Mouse (Mus musculus): ENCODE data around the gene Dnajb7. TPM values are rescaled to one million over a fixed set of nuclear protein-coding genes. Genes with fewer than 3 reads are reported as not detected.

Dnajb7 gene
- polyA plus RNA-seq, 1 experiment from 2014 or later, result 1.4 TPM

DNA sequence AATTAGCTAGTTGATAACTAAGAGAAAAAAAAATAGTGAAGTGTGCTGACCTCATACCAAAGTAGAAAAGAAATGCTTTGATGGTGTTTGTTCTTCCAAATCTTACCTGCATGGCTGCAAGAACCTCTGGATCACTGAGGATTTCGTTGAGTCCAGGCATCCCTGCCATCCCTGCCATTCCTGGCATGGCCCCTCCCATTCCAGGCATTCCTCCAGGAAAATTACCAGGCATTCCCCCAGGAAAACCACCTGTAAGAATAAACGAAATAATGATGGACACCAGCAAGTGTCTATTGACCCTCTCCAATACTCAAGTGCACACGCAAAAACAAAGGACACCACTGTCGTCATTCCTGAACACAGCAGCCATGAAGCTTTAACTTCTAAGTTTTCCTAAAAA, 41.9 kb downstream of the Dnajb7 start:
- no peak for DNase-seq (ENCODE audit: low spot score)

DNA sequence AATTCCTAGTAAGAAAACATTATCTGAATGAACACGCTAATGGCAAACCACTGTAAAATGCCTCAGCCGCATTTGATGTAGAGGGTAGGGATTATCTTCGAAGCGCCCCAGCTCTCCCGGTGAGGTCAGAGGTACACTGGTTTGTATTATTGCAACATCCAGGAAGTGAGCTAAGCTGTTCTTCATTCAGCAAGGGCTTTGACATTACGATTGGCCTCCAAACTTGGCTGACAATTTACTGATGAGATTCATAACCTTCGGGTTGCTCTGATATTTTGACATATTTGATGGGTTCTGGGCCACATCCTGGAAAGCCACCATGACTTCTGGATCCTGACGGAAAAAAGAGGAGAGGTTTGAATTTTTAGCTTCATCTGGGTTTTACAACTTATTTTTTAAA, 42.9 kb downstream of the Dnajb7 start:
- no peak for DNase-seq (ENCODE audit: low spot score)

DNA sequence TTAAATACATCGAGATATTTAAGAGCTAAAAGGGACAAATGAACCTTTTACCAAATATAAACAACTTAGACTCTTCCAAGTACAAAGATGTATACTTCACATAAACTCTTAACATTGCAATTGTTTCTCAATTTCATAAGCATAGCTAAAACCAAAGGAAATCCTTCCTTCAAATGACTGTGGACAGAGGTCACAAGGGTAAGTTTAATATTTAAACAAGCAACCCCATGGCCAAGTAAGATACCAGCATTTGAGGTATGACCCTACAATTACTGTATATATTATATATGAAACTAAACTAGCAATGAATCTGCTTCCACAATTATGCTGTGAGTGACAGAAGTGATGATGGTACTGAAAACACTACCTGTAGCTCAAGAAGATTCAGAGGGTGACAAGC, 43.8 kb downstream of the Dnajb7 start:
- no peak for DNase-seq (ENCODE audit: low spot score)

DNA sequence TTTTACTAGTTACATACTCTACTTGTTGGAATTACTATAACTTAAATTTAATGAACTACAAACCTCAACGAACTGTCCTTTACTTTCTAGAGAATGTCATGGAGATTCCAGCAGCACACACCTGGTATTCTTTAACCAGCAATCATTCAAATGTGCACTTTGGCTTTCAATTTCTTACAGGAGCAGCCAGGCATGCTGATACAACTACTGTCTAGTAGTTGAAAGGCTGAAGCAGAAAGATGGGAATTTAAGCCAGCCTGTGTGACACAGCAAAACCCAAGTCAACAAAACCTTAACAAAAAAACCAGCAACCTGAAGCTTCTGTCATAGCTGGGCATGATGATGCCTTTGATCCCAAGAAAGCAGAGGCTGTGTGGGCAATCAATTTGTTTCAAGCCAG, 45.6 kb downstream of the Dnajb7 start:
- no peak for DNase-seq (ENCODE audit: low spot score)

DNA sequence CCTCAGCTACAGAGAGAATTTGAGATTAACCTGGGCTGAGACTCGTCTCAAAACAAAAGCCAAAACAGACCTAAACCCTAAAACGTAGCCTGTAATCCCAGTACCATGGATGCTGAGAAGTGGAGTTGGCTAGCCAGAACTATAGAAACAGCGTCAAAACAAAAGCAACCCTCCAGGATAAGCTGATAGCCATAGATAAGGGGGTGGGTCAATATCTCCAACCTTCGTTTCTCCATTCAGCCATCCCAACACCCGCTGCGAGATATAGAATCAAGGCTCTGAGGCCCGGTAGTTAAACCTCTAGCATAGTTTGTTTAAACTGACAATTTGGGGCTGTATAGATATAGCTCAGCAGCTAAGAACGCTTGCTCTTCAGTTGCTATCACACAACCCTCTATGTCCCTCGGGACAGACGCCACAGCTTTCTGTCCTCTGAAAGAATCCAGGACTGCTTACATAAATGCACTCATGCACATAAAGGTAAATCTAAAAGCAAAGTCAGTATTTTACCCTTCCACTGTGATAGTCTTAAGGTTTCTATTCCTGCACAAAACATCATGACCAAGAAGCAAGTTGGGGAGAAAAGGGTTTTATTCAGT, 46.6 kb downstream of the Dnajb7 start:
- no peak for DNase-seq (ENCODE audit: low spot score)

DNA sequence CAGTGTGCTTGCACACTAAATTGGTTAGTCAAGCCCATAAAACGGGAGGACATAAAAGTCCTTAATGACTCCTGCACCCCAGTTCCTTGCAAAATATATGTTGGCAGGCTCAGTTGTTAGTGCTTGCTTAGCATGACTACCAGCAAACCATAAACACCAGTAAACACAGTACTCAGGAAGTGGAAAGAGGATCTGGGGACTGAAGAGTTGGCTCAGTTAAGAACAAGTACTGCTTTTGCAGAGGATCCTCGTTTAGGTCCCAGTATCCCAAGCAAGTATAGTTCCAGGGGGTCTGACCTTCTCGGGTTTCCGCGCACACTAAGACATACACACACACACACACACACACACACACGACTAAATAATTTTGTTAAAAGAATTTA, 47.1 kb downstream of the Dnajb7 start:
- no peak for DNase-seq (ENCODE audit: low spot score)

DNA sequence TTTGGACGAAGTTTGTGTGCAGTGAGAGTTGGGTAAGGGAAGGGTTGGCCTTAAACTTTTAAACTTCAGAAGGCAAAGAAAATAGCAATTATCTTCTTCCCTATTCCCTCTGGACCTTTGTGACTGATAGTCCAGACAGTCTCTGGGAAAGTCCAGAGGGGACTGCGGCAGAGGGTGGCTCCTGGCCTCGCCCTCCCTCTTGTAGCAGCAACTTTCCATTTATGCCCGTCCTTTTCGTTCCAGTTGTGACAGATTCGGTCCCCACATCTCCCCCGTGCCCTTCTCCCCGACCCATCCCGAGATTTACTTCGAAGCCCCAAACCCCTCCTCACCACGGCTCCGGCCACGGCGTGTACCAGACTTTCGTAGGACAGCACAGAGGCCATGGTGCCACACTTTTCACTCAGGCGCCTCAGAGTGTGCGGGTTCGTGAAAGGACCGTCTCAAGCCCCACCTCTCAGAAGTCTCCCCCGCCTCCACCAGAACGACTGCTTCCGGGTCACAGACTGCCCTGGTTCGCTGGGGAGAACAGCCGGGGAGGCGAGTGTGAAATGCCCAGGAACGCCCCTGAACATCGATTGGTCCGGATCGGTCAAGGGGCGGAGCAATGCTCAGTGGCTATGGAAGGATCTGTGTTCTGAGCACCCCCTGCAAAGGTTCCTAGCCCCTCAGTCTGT, 47.6 kb downstream of the Dnajb7 start, which contains the start of gene Slc25a17:
TSS of gene Slc25a17 (minus strand) at position 468 of the 677 bp plus-strand sequence.
- peak; percentile 97 for DNase-seq (ENCODE audit: low spot score)

DNA sequence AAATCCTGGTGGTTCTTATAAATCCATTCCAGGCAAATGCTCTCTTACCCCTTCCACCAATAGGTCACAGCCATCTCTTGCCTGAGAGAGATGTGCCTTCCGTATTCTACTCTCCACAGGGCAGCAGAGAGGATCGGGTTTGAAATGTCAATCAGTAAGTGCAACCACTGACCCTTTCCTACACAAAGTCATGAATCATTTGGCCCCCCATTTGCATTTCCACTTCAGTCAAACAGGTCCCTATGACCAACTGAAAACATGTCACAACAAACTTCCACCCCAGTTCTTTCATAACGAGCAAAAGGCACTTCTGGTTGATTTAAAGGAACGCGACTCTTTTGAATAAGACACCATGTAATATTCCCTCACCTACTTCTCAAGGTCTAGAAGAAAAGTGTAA, 48.7 kb downstream of the Dnajb7 start:
- DNase-seq (ENCODE audit: low spot score), result no peak

DNA sequence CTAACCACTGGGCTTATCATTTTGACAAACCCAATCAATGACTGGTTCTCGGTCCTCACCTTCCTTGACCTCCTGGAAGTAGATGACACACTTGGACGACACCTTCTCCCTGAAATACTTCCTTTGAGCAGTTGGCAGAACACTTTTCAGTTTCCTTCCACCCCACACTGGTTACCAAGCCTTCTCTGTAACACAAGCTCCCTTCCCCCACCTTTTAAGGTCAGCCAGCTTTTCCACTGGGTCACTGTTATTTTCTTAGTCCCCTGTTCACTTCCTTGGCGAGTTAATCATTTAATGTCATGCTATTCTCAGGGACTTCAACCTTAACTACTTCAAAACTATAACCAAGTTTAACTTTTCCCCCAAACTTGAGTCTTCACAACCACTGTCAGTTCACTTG, 49.2 kb downstream of the Dnajb7 start:
- no peak for DNase-seq (ENCODE audit: low spot score)

DNA sequence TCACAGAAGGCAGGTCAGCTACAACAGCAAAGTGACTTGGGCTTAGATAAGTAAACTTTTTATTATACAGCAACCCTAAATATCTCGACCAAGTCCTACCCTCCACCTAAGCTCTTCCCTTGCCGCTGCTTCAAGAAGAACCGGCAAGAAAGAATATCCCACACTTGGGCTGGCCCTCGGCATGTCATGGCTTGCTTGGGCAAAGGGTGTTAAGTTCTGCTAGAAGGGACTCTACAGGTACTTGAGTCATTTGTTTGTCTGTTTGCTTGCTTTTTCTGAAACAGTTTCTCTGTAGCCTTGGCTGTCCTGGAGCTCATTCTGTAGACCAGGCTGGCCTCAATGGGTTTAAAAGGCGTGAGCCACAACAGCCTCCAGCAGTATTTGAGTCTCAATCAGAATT, 51.2 kb downstream of the Dnajb7 start:
- no peak for DNase-seq (ENCODE audit: low spot score)

Other genes starting within 250 kb of the Dnajb7 start
- gene Mrtfa, start 217.5 kb downstream of the Dnajb7 start, polyA plus RNA-seq (2015; fragmentation: Nextera tagmentation; extraction: Ambion mirVana), result 17.3 and 19.0 TPM in 2 replicates
- gene Mchr1, start 172.8 kb downstream of the Dnajb7 start, polyA plus RNA-seq (2015; fragmentation: Nextera tagmentation; extraction: Ambion mirVana), result 0.10 and 0.26 TPM in 2 replicates
- gene Slc25a17, start 47.5 kb downstream of the Dnajb7 start, polyA plus RNA-seq (2015; fragmentation: Nextera tagmentation; extraction: Ambion mirVana), result 105 and 106 TPM in 2 replicates
- gene St13, start 8.2 kb downstream of the Dnajb7 start, polyA plus RNA-seq (2015; fragmentation: Nextera tagmentation; extraction: Ambion mirVana), result 130 and 145 TPM in 2 replicates
- 6.9 and 9.4 TPM in 2 replicates for gene Xpnpep3, start 8.2 kb downstream of the Dnajb7 start, polyA plus RNA-seq (2015; fragmentation: Nextera tagmentation; extraction: Ambion mirVana)
- gene Rbx1, start 58.0 kb upstream of the Dnajb7 start, polyA plus RNA-seq (2015; fragmentation: Nextera tagmentation; extraction: Ambion mirVana), result 650 and 668 TPM in 2 replicates
- 9.5 and 11.7 TPM in 2 replicates for gene Ep300, start 177.1 kb upstream of the Dnajb7 start, polyA plus RNA-seq (2015; fragmentation: Nextera tagmentation; extraction: Ambion mirVana)

Measured in thymus, postnatal 0 days (tissue).